Mouse (Mus musculus) liver, embryonic 13.5 days (tissue): ENCODE results near the gene Agxt. TPM values are rescaled to one million over a fixed set of nuclear protein-coding genes. Genes with fewer than 3 reads are reported as not detected.

ENCODE experiments used
- polyA plus RNA-seq: library from polyadenylated mRNA; unstranded; fragments of >200 nt; fragmentation: Nextera tagmentation; extraction: Ambion mirVana; gene quantifications from 2 replicates; pipeline ENCODE4 v1.2.1, GENCODE M21; 2015

The Agxt gene
- polyA plus RNA-seq, 1 experiment from 2014 or later: 4.7 TPM

Other genes with a start within 250 kb of the Agxt start
- gene Ankmy1, start 232.3 kb upstream of the Agxt start, polyA plus RNA-seq: 0.09 TPM in 1 of 2 replicates, not detected in the other
- 6.7 and 7.5 TPM in 2 replicates for gene Dusp28, start 228.3 kb upstream of the Agxt start, polyA plus RNA-seq
- gene Rnpepl1, start 224.5 kb upstream of the Agxt start, polyA plus RNA-seq: 12.3 and 13.1 TPM in 2 replicates
- 10.1 and 10.9 TPM in 2 replicates for gene Capn10, start 200.9 kb upstream of the Agxt start, polyA plus RNA-seq
- 0.37 and 0.42 TPM in 2 replicates for gene Gpr35, start 184.4 kb upstream of the Agxt start, polyA plus RNA-seq
- not detected in 2 replicates for gene Aqp12, start 128.9 kb upstream of the Agxt start, polyA plus RNA-seq
- gene Kif1a, start 33.3 kb upstream of the Agxt start, polyA plus RNA-seq: 0.35 and 0.61 TPM in 2 replicates
- 0.09 and 0.10 TPM in 2 replicates for gene 2310007B03Rik, start 25.7 kb downstream of the Agxt start, polyA plus RNA-seq
- not detected in 2 replicates for gene Crocc2, start 33.5 kb downstream of the Agxt start, polyA plus RNA-seq
- gene Sned1, start 100.6 kb downstream of the Agxt start, polyA plus RNA-seq: 0.25 and 0.29 TPM in 2 replicates
- 14.5 and 15.1 TPM in 2 replicates for gene Mterf4, start 170.7 kb downstream of the Agxt start, polyA plus RNA-seq
- 46.3 and 65.5 TPM in 2 replicates for gene Ppp1r7, start 207.6 kb downstream of the Agxt start, polyA plus RNA-seq
- gene Pask, start 208.2 kb downstream of the Agxt start, polyA plus RNA-seq: 6.2 and 6.6 TPM in 2 replicates
- gene Ano7, start 238.7 kb downstream of the Agxt start, polyA plus RNA-seq: 0.05 and 0.10 TPM in 2 replicates